Mouse (Mus musculus): ENCODE results near the gene Ovca2. TPM values are rescaled to one million over a fixed set of nuclear protein-coding genes. Genes with fewer than 3 reads are reported as not detected.

The Ovca2 gene
- polyA plus RNA-seq, 1 experiment from 2014 or later = 21.0 TPM

DNA sequence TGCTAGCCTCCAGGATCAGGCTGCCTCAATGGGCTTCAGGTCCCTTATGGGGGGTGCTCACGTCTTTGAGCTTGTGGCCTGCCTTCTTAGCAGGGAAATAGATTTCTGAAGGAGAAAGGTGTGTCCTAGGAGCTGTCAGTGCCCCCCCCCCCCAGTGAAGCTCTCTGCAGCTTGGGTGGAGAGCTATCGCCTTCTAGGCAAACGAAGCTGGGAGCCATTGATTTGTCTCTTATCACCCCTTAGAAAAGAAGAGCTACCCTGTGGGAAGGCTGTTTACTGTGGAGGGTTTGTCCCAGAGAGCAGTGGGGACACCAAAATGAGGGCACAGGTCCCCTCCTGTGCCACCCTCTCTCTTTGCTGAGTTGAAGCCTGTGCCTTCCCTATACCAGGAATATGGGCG, 31.5 kb upstream of the Ovca2 start:
- Histone ChIP-seq H3K4me2 (no peak overlapping the region), H3K4me1 (peaks cover 24% of the 10 kb centered on the region; the same call in 1 of the 2 replicates), H3K36me3 (no peaks in the 10 kb centered on the region), H3K9ac (no peak overlapping the region), H3K9me3 (no peaks in the 10 kb centered on the region), H3K27me3 (replicated peaks) (no peaks in the 10 kb centered on the region), H3K27ac (no peak overlapping the region), H3K4me3 (replicated peaks) (no peak overlapping the region)
- ATAC-seq (ENCODE audit: insufficient read depth, low FRiP score, low read depth) = no peak
- WGBS = 66% methylated on average over 4 of the region's 4 CpGs

DNA sequence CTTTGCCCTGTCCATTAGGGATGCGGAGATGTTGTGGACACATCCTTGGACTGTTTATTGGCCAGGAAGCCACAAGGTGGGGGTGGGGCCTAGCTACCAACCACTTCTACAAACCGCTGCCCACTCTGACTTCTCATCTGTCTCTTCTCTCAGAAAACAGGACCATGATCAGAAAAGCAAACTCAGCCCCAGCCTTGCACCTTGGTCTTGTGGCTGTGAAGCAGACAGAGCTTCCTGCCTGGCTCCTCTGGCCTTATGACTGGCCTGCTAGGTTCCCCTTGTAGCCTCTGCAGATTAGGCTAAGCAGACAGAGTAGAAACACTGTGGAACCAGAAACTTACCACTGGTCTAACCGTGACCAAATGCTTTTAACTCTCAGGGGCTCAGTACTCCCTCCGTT, 30.7 kb upstream of the Ovca2 start:
- no peaks in the 10 kb centered on the region for H3K27me3 ChIP-seq (replicated peaks)
- no peak overlapping the region for H3K4me3 ChIP-seq (replicated peaks)
- 69% methylated on average over 4 of the region's 4 CpGs for WGBS
- H3K9me3 ChIP-seq = no peaks in the 10 kb centered on the region
- peaks cover 24% of the 10 kb centered on the region; the same call in 1 of the 2 replicates for H3K4me1 ChIP-seq
- no peak overlapping the region for H3K9ac ChIP-seq
- H3K27ac ChIP-seq = no peak overlapping the region
- no peaks in the 10 kb centered on the region for H3K36me3 ChIP-seq
- H3K4me2 ChIP-seq = no peak overlapping the region
- ATAC-seq (ENCODE audit: insufficient read depth, low FRiP score, low read depth) = no peak

DNA sequence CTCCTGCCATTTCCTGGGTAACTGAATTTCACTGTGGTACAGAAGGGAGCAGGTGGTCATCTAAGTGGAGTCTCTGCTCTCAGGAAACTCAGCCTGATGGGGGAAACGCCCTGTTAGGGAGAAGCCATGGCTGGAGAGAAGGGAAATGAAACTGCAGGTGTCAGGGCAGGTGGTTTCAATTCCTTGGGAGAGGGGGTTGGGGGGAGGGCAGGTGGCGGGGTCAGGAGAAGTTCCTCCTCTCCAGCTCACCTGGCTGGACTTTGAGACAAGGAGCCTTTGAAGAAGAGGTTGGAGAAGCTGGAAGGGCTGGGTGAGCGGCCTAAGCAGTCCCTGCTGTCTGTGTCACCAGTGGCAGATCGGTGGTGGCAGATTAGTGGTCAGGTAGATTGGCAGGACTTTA, 27.7 kb upstream of the Ovca2 start:
- 67% methylated on average over 4 of the region's 4 CpGs for WGBS
- Histone ChIP-seq H3K4me2 (no peak overlapping the region), H3K4me3 (replicated peaks) (no peak overlapping the region), H3K36me3 (no peaks in the 10 kb centered on the region), H3K9ac (no peak overlapping the region), H3K27ac (no peak overlapping the region), H3K9me3 (no peaks in the 10 kb centered on the region), H3K27me3 (replicated peaks) (no peaks in the 10 kb centered on the region), H3K4me1 (0 out of 2 replicates have a peak, but pooled peaks cover 2% of the 10 kb centered on the region)
- no peak for ATAC-seq (ENCODE audit: insufficient read depth, low FRiP score, low read depth)

DNA sequence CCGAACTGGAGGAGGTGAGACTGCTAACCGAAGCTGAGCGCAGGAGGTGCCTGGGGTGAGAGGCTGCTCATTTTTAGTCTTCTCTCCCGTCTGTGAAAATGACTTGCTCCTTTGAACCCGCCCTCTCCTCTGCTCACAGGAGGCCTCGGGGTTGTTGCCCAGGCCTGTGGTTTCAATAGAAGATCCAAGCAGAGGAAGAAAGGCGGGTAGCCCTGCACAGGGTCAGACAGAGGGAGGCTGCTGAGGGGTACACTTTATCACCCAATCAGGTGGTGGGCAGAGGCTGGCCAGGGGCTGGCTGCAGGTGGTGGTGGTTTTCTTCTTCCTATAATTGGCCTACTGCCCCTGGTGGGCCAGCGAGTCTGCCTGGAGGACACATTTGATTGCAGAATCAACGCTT, 25.8 kb upstream of the Ovca2 start:
- H3K9me3 ChIP-seq = no peaks in the 10 kb centered on the region
- WGBS = 62% methylated on average over 9 of the region's 9 CpGs
- H3K27me3 ChIP-seq (replicated peaks) = no peaks in the 10 kb centered on the region
- H3K4me2 ChIP-seq = no peak overlapping the region
- no peak overlapping the region for H3K27ac ChIP-seq
- no peak overlapping the region for H3K4me3 ChIP-seq (replicated peaks)
- no peaks in the 10 kb centered on the region for H3K4me1 ChIP-seq
- ATAC-seq (ENCODE audit: insufficient read depth, low FRiP score, low read depth) = no peak
- H3K9ac ChIP-seq = no peak overlapping the region
- H3K36me3 ChIP-seq = no peaks in the 10 kb centered on the region

DNA sequence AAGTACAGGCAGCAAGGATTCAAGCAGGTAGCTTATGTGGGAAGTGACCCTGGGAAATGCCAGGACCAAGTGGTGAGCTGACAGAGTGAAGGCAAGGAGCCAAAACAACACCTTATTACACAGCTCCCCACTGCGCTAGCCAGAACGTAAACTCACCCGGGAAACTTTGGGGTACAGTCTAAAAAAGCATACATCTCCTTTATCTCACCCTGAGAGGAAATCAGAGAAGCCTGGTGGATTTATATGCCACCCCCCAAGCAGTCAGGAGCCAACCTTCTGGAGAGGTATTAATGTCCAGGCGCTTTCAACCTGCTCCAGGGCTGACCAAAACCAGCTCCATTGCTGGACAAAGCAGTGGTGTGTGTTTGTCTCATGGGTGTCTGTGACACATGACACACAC, 25.3 kb upstream of the Ovca2 start:
- no peaks in the 10 kb centered on the region for H3K4me1 ChIP-seq
- no peak overlapping the region for H3K4me3 ChIP-seq (replicated peaks)
- ATAC-seq (ENCODE audit: insufficient read depth, low FRiP score, low read depth) = no peak
- no peaks in the 10 kb centered on the region for H3K9me3 ChIP-seq
- no peak overlapping the region for H3K9ac ChIP-seq
- 84% methylated on average over 4 of the region's 4 CpGs for WGBS
- no peaks in the 10 kb centered on the region for H3K27me3 ChIP-seq (replicated peaks)
- no peak overlapping the region for H3K27ac ChIP-seq
- no peaks in the 10 kb centered on the region for H3K36me3 ChIP-seq
- H3K4me2 ChIP-seq = no peak overlapping the region

DNA sequence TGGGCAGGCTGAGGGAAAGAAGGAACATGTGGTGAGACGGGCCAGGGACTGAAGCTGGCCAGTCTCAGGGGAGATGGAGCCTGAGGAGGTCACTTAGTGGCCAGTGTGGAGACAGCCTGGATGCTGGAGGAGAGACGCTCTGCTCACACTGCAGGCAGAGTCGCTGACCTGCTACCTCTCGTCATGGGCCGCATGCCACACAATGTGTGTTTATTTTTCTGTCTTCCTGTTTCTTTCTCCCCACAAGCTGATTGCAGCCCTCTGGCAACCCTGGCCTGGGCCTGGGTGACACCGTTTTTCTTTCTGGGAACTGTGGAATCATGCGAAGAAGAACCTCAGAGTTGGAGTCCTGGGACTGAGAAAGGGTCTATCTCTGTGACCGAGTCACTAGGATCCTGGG, 23.1 kb upstream of the Ovca2 start:
- WGBS = 48% methylated on average over 8 of the region's 8 CpGs
- Histone ChIP-seq H3K9ac (no peak overlapping the region), H3K9me3 (no peaks in the 10 kb centered on the region), H3K4me1 (no peaks in the 10 kb centered on the region), H3K27ac (no peak overlapping the region), H3K4me2 (no peak overlapping the region), H3K27me3 (replicated peaks) (0 out of 2 replicates have a peak, but pooled peaks cover 9% of the 10 kb centered on the region), H3K36me3 (no peaks in the 10 kb centered on the region), H3K4me3 (replicated peaks) (no peak overlapping the region)
- ATAC-seq (ENCODE audit: insufficient read depth, low FRiP score, low read depth) = no peak

DNA sequence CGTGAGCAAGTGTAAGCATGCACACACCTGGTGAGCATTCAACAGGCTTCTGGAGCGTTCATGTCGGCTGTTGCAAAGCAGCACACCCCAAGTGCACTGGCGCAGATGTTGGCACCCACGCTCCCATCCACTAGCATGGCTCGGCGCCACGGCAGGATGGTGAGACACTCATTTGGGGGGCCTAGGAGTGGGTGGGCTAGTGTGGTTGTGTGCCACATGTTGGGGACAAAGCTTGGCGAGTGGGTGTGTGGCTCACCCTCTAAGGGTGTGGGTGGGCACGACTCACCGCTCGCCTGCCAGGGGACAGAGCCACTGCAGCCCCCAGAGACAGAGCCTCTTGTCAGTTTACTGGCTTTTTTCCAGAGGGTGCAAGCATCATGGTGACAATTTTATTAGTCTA, 22.3 kb upstream of the Ovca2 start:
- Histone ChIP-seq H3K4me3 (replicated peaks) (no peak overlapping the region), H3K4me2 (no peak overlapping the region), H3K36me3 (no peaks in the 10 kb centered on the region), H3K27ac (no peak overlapping the region), H3K27me3 (replicated peaks) (peaks cover 15% of the 10 kb centered on the region), H3K9ac (no peak overlapping the region), H3K4me1 (no peaks in the 10 kb centered on the region), H3K9me3 (no peaks in the 10 kb centered on the region)
- no peak for ATAC-seq (ENCODE audit: insufficient read depth, low FRiP score, low read depth)
- WGBS = 87% methylated on average over 12 of the region's 12 CpGs

DNA sequence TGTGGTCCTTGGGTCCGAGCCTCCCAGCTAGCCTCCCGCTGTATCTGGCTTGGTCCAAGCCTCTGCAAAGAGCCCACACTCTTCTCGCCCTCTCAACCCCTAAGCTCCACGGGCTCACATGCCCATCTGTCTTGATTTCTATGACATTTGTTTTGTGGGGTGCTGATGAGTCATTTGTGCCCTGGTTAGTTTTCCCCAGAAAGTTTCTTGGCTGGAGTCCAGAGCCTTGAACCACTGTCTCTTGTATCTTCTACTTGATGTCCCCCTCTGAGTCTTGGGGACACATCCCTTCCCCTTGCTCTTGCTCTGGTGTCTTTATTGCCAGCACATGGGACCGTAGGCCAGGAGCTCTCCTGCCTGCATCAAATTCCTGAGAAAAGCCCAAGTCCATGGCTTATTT, 21.3 kb upstream of the Ovca2 start:
- no peak overlapping the region for H3K9ac ChIP-seq
- H3K4me3 ChIP-seq (replicated peaks) = no peak overlapping the region
- no peak overlapping the region for H3K4me2 ChIP-seq
- 59% methylated on average over 5 of the region's 5 CpGs for WGBS
- H3K36me3 ChIP-seq = no peaks in the 10 kb centered on the region
- peaks cover 25% of the 10 kb centered on the region for H3K27me3 ChIP-seq (replicated peaks)
- no peaks in the 10 kb centered on the region for H3K9me3 ChIP-seq
- ATAC-seq (ENCODE audit: insufficient read depth, low FRiP score, low read depth) = no peak
- peaks cover 4% of the 10 kb centered on the region for H3K4me1 ChIP-seq
- no peak overlapping the region for H3K27ac ChIP-seq

DNA sequence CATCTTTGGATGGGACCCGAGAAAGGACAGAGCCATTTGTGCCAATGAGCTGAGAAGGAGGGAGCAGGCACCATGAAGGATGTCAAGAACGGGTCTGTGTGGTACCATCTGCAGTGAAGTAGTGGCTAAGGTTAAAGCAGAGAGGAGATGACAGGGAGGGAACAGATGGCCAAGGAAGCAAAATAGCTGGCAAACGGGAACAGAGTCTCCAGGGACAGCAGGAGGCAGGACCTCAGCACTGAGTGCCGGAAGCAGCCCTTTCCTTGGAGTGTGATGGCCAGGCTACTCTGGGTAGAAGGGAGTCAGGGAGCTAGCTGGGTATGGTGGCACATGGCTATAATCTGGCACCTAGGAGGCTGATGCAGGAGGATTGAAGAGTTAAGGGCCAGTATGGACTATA, 20.2 kb upstream of the Ovca2 start:
- no peak overlapping the region for H3K4me2 ChIP-seq
- H3K27ac ChIP-seq = no peak overlapping the region
- no peak overlapping the region for H3K9ac ChIP-seq
- peaks cover 37% of the 10 kb centered on the region for H3K27me3 ChIP-seq (replicated peaks)
- no peak overlapping the region for H3K4me3 ChIP-seq (replicated peaks)
- H3K9me3 ChIP-seq = no peaks in the 10 kb centered on the region
- H3K4me1 ChIP-seq = peaks cover 16% of the 10 kb centered on the region
- no peak for ATAC-seq (ENCODE audit: insufficient read depth, low FRiP score, low read depth)
- 70% methylated on average over 4 of the region's 4 CpGs for WGBS
- no peaks in the 10 kb centered on the region for H3K36me3 ChIP-seq

DNA sequence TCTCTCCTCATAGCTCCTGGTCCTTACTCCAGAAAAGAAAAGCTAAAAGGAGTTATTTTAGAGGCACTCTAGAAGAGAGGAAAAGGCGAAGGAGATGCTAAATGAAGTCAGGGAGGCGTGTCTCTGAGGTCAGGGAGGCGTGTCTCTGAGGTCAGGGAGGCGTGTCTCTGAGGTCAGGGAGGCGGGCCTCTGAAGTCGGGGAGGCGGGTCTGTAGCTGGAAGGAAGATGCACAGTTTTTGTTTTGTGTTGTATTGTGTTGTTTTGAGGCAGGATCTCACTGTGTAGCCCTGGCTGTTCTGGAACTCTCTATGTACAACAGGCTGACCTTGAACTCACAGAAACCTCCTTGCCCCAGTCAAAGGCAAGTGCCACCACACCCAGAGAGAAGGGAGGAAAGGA, 19.3 kb upstream of the Ovca2 start:
- Histone ChIP-seq H3K4me3 (replicated peaks) (no peak overlapping the region), H3K27me3 (replicated peaks) (peaks cover 44% of the 10 kb centered on the region), H3K9me3 (no peaks in the 10 kb centered on the region), H3K36me3 (no peaks in the 10 kb centered on the region), H3K4me2 (no peak overlapping the region), H3K27ac (no peak overlapping the region), H3K9ac (no peak overlapping the region), H3K4me1 (peaks cover 23% of the 10 kb centered on the region)
- WGBS = 43% methylated on average over 7 of the region's 7 CpGs
- ATAC-seq (ENCODE audit: insufficient read depth, low FRiP score, low read depth) = no peak

DNA sequence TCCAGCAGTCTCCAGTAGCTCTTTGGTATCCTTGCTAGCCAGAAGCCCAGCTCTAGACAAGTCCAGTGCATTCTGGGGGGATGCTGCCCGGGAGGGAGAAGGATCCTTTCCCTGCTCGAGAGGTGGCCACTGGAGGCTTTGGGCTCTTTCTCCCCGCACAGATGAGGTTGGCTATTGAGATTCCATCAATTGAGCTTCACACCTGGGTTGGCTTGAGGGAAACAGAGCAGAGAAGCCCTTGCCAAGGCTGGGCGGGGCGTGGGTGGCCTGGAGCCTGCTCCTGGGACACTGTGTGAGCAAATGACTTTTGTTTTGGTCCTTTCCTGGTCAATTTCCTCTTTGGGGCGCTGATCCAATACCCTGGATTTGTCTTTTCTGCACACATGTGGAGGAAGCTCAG, 17.5 kb upstream of the Ovca2 start:
- Histone ChIP-seq H3K4me3 (replicated peaks) (no peak overlapping the region), H3K27me3 (replicated peaks) (peaks cover 47% of the 10 kb centered on the region), H3K4me2 (no peak overlapping the region), H3K9me3 (no peaks in the 10 kb centered on the region), H3K27ac (no peak overlapping the region), H3K36me3 (no peaks in the 10 kb centered on the region), H3K9ac (no peak overlapping the region), H3K4me1 (peaks cover 25% of the 10 kb centered on the region)
- no peak for ATAC-seq (ENCODE audit: insufficient read depth, low FRiP score, low read depth)
- WGBS = 68% methylated on average over 6 of the region's 6 CpGs

DNA sequence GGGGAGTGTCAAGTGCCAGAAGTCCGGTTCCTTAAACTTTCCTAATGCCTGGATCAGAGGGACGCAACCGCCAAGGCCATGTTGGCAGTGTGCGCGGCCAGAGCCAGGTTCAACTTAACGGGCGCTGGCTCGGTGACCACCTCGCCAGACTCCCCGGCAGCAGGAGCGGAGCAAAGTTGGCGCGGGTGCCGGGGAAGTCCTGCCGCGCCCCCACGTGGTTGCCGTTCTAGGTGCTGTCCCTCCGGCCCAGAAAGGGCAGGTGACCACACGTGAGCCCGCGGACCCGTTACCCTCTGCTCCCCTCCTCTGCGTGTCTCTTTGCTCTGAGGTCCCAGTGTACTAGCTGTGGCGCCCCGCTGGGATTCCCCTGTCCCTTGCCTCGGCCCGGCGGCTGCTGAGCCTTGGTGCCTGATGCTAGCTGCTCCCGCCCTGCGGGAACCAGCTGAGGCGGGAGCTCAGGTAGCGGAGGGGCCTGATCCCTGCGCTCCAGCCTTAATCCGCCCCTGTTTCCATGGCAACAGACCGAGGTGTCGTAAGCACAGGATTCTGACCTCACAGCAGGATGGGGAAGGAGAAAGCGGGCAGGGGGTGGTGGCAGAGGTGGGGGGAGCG, 16.3 kb upstream of the Ovca2 start:
- H3K4me1 ChIP-seq = peaks cover 25% of the 10 kb centered on the region
- peak overlapping the region; percentile 55 for H3K4me3 ChIP-seq (replicated peaks)
- H3K36me3 ChIP-seq = no peaks in the 10 kb centered on the region
- H3K27ac ChIP-seq = no peak overlapping the region
- WGBS = 2% methylated on average over 39 of the region's 39 CpGs
- H3K9ac ChIP-seq = no peak overlapping the region
- H3K9me3 ChIP-seq = no peaks in the 10 kb centered on the region
- H3K27me3 ChIP-seq (replicated peaks) = peaks cover 47% of the 10 kb centered on the region
- ATAC-seq (ENCODE audit: insufficient read depth, low FRiP score, low read depth) = no peak
- H3K4me2 ChIP-seq = peak overlapping the region; percentile 84
